Mouse (Mus musculus) adrenal gland, adult 8-10 months (tissue): ENCODE measurements around the gene Rrp1b. TPM values are rescaled to one million over a fixed set of nuclear protein-coding genes. Genes with fewer than 3 reads are reported as not detected.
A peak's percentile ranks its signal among the peaks of the same experiment; 100 is the strongest.

ENCODE experiments used
- DNase-seq: peaks from one replicate; pipeline ENCODE4 v3.0.0; 2022
- total RNA-seq, 4 experiments: library from RNA; stranded (reverse); gene quantifications; 2 replicates each; pipeline ENCODE4 v1.2.4; 2022

The Rrp1b gene
- total RNA-seq: 10 to 100 TPM; 17.5 to 46.9 (median 36.8) TPM

DNA sequence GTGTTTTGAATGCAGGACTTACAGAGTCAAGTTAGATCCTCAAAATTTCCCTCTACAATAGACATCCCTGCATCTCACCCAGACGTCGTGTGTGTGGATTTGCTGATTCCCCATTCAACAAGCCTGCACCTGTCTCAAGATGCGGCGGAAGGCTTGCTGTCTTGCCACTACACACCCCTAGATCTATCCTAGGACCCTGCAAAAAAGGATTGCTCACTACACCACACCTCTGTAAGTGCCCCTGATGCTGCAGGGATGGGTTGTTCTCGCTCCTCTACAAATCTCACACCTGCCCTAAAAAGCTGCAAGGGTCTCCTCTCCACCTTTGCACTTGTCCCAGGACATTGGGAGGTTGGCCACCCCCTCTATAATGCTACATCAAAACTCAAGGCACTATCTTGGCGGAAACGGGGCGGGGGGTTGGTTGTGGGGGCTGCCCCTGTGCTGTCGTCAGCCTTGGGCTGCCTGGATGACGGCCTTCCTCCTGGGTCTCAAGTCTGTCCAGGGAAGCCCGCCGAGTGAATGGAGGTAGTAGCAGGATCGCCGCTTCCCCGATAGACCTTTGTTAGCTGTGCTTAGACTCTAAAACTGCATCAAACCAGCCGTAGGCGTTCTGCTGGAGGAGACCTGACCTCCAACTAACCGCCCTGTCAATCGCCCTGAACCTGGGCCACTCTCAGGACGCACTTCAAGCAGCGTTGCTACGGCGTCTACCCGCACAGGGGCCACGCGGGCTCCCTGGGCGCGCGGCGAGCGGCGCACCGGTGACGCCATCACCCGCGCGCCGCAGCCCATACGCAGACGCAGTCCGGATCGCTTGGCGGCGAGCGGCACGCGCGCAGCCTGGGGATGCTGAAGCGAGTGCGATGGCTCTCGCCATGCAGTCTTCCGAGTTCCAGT lies at the start of gene Rrp1b, which contains the start of gene Hsf2bp:
TSS of gene Rrp1b (plus strand) at position 492 of the 900 bp plus-strand sequence.
TSS of gene Hsf2bp (minus strand) at position 741 of the 900 bp plus-strand sequence.
- peak; percentile 20 for DNase-seq

DNA sequence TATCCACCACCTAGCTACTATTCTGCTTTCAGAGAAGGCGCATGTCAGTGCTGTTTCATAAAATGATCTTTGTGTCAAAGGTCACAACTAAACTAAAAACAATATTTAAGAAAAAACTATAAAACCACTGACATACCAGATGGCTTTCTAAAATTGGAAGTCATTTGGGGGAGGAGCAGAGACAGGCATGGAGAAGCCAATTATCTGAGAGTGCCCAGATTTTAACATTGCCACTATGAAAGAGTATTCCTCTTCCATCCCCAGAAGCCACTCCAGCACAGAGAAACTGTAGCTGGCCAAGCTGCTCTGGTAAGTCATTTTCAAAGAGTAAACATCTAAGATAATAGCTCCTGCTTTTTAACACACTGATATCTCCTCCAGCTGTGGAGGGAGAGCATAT lies 49.0 kb upstream of the Rrp1b start:
- no peak for DNase-seq

DNA sequence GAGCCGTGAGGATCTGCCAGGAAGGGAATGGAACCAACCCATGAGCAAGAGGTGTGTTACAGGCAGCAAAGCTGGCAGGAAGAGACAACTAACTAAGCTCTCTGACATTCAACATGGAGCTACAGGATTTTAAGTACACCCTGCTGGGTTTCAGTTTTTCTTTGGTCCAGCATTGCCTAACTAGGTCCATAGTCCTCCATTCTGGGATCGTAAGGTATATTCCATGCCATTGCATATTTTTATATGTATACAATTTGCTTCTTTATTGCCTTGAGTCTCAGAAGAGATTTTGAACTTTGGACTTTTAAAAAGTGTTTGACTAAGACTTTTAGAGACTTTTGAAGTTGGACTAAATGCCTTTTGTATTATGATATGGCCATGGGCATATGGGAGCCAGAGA lies 46.9 kb upstream of the Rrp1b start:
- no peak for DNase-seq

DNA sequence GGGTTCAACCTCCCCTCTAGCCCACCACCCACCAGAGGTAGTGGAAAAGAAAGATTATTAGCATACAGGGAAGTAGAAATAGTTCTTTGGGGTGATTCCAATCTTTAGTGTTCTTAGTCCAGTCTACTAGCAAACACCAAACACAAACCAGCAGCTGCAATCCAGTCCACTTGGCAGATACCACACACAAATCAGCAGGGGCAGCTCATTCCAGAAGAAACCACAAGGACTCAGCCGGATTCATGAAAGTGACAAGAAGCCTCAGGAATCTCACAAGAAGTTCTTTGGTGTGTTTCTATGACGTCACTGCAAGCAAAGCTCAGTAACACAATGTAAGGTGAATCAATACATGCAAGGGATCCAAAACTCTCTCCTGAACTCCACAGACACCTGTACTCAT lies 43.9 kb upstream of the Rrp1b start:
- DNase-seq: no peak

DNA sequence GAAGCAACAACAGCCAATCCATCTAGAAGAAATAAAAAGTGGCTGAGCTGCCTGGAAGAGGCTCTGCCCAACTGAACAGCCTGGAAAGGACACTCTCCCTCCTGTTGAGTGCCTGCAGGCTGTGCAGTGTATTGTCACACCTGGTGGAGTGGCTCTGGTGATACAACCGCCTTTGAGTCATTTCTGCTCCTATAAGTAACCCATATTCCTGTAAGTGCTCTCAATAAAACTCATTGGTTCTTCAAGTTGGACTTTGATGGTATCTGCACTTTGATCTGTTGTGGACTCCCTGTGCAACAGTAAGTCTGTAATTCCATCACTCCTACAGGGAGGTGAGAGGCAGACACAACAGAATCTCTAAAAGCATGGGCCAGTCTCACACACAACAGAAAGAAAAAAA lies 42.5 kb upstream of the Rrp1b start:
- no peak for DNase-seq

DNA sequence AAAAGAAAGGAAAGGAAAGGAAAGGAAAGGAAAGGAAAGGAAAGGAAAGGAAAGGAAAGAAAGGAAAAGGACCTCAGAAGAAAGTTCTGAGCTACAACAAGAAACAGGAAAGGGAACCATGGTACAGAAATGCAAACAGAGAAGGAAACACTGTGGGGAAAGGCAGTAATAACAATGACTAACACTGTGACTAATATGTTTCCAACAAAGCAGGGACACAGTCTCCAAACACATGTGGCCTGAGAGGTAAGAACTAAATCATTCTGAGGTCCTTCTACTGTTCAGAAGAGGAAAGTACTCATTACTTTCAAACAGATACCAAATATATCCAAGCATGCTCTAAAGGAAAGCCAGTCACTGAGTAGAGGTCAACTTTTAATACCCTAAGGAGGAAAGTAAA lies 41.8 kb upstream of the Rrp1b start:
- no peak for DNase-seq

DNA sequence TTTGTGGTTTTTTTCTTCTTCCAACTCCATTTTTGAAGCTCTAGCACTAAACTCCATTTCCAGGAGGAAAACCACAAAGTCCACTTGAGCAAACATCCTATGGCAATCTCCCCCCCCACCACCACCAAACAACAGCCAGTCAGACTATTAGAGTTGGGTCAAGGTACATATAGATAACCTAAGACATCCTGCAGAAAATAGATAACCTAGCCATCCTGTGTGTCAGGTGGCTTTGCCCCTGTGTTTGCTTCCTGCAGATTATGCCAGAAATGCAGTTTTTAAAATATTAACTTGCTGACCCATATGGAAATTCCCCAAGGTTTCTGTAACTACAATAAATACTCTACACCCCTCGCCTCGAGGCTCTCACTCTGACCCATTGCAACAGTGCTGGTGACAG lies 40.1 kb upstream of the Rrp1b start:
- no peak for DNase-seq

DNA sequence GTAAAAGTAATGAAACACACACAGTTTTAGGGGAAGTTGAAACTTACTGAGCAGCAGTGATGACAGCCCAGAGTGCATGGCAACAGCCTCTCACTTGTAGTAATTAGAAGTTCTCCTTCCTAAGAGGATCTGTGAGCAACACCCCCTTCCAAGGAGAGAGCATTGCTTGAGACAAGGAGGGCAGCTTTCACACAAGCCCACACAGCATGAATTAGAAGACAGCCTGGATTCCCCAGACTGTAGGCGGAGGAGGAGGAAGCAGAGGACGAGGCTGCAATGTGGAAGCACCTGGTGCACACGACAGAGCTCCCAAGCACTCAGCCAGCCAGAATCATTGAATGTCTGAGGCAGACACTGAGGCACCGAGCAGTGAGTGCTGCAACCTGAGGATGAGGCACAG lies 39.6 kb upstream of the Rrp1b start:
- DNase-seq: no peak

DNA sequence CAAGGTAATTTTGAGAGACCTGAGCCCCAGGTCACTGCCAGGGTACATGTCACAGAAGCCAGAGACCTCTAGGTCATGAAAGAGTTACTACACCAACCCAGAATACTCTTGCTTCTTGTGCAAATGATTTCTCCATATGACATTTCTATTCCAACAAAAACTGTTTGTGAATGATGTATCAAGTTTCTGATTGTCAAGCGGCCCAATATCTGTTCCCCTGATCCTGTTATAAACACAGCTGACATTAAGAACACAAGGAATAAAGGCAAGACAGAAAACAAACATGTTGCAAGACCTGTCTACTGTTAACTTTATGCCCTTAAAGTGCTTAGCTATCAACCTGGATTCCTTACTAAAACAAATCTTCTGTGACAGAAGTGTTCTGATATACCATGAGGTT lies 37.5 kb upstream of the Rrp1b start:
- no peak for DNase-seq

DNA sequence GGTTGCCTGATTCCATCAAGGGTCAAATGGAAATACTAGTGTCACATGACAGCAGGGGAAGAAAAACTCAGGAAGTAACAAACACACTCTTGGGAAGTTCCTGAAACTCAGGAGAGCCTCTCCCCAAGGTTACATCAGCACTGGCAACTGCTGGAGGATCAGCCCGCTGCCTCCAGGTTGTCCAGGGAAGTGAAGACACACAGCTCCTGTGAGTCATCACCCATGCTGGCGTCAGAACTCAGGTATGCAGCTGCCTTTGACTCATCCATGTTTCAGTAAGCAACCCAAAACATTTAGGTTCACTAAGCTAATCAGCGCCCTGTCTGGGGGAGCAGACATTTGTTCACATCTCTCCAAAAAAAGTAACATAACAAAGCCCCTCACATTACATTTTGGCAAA lies 32.6 kb upstream of the Rrp1b start:
- DNase-seq: no peak

DNA sequence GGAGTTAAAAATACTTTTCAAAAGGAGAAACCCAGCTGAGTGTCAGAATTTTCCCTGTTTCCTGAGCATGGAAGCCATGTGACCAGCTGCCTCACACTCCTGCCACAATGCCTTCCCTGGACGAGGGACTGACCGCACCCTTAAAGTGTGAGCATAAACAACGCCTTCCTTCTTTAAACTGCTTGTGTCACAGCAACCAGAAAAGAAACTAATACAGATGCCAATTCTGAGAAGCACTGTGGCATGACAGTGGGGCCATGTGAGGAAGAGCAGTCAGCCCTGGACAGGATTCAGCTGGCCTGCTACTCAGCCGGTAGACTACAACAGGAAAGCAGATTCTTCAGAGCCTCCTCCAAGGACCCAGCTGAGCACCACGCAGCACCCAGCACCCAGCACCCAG lies 29.1 kb upstream of the Rrp1b start:
- DNase-seq: no peak

DNA sequence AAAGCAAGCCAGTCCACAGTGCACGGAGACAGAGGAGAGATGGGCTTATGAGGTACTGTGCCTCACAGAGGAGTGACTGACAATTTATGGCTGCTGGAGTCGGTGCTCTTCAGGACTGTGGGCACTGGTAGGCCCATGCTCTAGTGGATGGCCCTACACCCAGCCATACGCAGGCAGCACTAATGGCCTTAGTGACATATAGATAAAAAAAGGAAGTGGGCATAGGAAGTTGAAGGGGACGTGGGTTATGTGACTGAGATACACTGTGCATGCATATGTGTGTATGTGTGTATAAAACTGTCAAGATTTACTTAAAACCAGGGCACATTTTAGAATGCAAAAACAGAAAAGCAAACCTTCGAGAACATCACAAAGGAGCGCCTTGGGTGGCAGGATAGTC lies 24.2 kb upstream of the Rrp1b start:
- DNase-seq: no peak

DNA sequence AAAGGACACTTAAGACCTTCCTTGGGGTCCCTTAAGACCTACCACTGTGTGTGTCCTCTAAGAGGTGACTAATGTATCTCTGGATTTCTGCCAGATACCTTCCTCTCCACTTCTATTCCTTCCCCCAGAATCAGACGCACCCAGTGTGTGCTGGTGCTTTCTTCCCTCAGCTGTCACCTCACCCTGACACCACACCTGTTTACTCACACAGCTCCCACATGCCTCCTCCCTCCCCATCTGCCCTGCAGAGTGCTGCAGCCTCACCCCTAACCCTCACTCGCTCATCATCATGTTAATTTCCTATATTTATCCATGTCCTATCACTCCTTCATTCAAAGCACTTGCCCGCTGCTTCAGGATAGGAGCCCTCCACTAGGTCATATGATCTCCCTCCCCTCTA lies 23.6 kb upstream of the Rrp1b start:
- DNase-seq: no peak

DNA sequence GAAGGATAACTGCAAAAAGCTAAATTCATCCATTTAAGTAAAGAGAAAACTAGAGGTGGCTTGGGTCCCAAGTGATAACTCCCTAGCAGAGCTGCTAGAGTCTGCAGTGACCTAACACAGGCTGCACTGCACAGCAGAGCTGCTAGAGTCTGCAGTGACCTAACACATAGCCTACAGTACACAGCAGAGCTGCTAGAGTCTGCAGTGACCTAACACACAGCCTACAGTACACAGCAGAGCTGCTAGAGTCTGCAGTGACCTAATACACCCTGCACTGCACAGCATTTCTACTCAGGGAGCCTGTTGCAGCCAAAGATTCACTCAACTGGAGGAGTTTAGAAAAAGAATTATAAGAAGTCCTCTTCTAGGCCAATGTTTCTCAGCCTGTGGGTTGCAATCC lies 22.2 kb upstream of the Rrp1b start:
- DNase-seq: no peak

DNA sequence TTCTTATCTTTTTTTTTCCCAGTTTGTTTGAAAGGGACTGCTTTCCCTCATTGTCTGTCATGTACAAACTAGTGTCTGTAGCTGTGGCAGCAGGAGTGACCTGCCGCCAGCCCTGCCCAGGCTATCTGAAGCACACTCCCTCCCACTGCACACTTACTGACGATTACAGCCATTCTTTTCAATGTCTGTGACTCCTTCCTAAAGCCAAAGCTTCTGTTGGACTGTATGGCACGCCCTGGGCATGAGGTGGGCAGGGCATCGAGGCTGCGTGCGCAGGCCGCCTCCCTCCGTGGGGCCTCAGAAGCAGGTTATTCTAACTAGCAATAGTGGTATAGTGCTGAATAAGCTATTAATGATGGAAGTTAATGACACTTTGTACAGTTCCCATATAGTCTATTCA lies 19.4 kb upstream of the Rrp1b start:
- DNase-seq: no peak

DNA sequence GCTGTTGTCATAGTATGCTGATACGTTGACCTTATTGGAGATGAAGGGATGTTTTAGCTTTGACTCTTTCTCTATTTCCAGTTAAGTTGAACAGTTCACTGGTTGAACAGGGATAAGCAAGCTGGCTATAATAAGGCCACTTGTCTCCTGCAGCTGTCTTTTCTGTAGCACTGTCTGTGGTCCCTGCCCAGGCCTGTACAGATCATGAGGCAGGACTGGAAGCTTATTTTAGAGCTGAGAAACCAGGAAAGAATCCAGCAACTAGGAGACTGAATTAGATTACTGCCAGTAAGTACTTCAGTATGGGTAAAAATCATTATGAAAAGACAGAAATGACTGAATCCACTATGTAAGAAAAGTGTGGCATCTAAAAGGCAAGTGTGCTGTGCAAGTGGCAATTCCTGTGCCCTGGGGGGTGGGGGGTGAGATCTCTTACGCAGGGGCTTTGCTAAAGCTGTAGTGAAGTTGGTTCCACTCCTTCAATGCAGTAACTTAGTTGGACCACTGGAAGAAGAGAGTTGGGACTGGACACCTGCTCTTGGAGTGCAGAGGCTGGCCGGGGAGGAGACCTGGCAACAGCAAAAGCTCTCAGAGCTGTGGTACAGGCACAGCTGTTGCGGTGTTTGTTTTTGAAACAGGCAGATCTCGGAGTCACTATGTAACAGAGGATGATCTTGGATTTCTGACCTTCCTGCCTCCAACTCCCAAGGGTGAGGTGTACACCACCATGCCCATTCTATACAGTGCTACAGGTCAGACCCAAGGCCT lies 17.6 kb upstream of the Rrp1b start:
- DNase-seq: no peak

DNA sequence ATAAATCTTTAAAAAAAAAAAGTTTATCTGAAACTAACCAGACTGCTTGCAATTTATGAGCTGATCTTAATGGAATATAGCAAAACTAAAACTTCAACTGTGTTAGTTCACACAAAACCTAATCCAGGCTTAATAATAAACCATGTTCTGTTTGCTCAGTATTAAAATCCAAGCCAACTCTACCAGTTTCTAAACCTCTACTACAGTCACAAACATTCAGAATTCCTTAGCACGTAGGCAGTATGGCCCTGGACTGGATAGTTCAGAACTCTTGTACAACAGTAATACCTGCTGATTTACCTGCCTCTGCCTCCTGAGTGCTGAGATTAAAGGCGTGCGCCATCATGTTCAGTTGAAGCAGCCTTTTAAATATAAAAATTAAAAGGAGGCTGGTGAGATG lies 13.9 kb upstream of the Rrp1b start:
- DNase-seq: no peak

DNA sequence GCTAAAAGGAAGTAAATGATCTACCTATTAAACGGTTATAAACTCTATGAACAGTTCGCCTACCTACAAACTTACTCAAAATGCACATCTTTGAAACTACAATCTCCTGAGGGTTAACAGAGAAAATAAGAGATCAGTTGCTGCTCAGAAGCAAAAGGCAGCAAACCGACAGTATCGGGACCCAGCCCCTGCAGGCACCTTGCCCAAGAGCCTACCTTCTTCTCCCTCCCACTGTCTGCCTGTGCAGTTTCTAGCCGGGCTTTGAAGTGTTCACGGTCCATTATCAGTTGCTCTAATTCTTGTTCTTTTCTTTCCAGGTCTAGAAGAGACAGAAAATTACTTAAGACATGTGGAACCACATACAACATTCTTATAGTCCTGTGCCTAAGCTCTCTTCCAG lies 13.3 kb upstream of the Rrp1b start:
- DNase-seq: no peak

DNA sequence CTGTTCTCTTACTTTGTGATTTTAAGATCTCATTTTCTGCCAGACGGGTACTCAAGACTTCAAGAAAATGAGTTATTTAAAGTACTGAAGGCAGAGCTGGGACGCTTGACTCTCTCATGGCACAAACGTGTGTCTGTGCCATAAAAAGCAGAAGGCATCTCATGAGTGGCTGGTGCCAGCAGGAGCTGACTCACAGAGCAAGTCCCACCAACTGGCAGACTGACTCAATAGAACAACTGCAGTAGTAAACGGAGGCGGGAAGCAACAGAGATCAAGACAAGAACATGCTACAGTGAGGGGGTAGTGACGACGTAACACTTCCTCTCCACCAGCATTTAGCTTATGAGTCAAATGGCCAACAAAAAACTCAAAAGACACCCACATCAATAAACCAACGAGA lies 12.8 kb upstream of the Rrp1b start:
- DNase-seq: no peak

DNA sequence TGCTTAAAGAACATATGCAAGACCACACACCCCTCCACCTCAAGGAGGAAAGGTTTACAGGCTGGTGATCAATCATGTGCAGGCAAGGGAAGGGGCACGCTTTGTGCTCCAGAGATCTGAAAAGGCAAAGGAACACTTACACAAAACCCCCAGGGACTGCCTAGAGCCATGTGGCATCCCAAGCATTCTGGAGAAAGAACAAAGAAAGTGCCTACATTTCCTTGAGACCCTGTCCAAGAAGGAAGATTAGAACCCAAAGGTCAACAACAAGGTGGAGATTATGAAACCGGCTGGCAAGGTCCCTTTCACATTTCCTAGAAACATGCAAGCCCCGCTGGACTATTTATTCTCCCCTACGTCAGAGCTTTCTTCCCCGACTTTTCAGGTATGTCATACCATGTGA lies 11.2 kb upstream of the Rrp1b start:
- no peak for DNase-seq

DNA sequence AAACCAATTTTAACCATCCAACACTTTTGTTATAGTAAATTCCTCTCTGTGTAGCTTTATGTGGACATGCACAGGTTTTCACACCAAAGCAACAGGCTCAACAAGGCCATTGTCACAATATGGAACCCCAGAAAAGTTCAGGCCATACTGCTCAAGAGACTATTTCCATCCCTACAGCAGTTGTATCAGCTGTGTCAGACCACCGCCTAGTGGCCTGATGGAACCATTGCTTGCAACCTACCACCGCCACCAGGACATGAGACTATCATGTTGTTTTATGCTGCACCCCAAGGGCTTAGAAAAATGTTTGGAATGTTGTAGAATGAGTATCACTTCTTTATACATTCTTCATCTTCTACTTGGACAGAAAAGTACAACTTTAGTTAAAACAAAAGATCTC lies 10.5 kb upstream of the Rrp1b start:
- DNase-seq: peak; percentile 46

DNA sequence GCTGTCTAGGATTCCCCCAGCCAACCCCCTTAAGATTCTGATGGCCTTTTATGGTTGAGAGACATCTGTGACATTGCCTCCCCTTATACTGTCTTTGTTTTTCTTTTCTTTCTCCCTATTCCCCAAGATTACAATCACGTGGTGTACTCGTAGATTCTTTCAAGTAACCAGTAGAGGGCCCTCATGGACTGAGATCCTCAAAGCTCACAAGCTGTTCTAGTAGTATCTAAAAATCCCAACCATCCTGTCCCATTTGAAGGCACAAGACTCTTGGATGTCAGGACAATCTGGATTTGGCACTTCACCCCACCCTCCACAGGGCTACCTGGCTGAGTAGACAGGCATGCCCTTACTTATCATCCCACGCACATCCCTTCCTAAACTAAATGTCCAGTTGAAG lies 8.2 kb upstream of the Rrp1b start:
- no peak for DNase-seq

DNA sequence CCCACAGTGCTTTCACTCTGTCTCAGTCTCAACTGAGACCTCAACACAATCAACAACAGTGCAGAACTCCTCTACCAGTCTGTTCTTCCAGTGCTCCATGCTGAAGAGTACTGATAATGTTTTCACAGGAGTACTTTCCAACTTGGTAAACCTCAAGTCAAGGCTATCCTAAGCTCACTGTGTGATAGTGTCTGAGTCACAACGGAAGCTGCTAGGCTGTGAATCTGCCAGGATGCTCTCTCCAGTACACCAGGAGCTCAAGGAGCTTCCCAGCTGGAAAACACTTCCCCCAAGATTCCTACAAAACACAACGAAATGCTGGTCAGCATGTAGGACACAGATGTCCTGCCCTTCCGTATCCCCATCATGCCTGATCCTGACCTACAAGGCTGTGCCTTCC lies 7.6 kb upstream of the Rrp1b start:
- DNase-seq: no peak

DNA sequence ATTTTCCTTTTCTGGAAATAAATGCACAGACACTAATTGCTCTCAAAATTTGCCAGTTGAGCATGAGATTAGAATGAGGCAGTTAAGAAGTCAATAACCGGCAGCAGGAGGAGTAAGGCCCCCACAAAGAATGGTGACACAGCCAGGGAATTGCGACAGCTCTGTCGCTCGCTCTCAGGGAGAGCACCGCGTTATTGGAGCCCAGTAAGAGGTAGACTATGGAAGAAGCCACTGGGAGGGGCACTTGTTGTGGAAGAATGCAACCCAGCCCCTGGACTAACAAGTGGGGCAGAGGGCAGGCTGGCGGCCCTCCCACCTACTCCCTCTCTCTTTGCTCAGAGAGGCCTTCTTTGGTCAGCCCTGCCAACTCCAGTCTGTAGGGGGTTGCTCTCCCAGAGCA lies 4.2 kb upstream of the Rrp1b start:
- no peak for DNase-seq
